Mouse (Mus musculus) myocyte (in vitro differentiated cells): ENCODE results near the gene Dnah3.

Source experiments
- CEBPB ChIP-seq: IDR thresholded peaks from 2 replicates; pipeline ENCODE4 v1.6.1; 2011; ENCODE audit warnings: mild to moderate bottlenecking, moderate library complexity; ENCODE audit not compliant: poor library complexity, insufficient read depth, severe bottlenecking
- E2F4 ChIP-seq: IDR thresholded peaks from one replicate; pipeline ENCODE4 v1.6.1; 2011; ENCODE audit warnings: mild to moderate bottlenecking, control low read depth, moderate library complexity; ENCODE audit not compliant: insufficient read depth
- MAX ChIP-seq: IDR thresholded peaks from one replicate; pipeline ENCODE4 v1.6.1; 2011; ENCODE audit warnings: low read depth, mild to moderate bottlenecking, control low read depth
- MYOD1 ChIP-seq, 3 experiments: IDR thresholded peaks; one replicate each; pipeline ENCODE4 v1.6.1; 2011; ENCODE audit warnings: control low read depth in 2 of 3, low read depth in 2 of 3, mild to moderate bottlenecking in 2 of 3, moderate library complexity in 1 of 3; ENCODE audit not compliant: insufficient read length in 2 of 3, control insufficient read depth in 1 of 3
- MYOG ChIP-seq, 3 experiments: IDR thresholded peaks; one replicate each; pipeline ENCODE4 v1.6.1; 2011; ENCODE audit warnings: control low read depth in 2 of 3, low read depth in 2 of 3, mild to moderate bottlenecking in 2 of 3; ENCODE audit not compliant: insufficient read length in 2 of 3, control insufficient read depth in 1 of 3, insufficient read depth in 1 of 3
- POLR2A ChIP-seq: IDR thresholded peaks from one replicate; pipeline ENCODE4 v1.6.1; 2011; ENCODE audit warnings: low read depth, mild to moderate bottlenecking, control low read depth, moderate library complexity; ENCODE audit not compliant: insufficient read length
- POLR2AphosphoS2 ChIP-seq: IDR thresholded peaks from one replicate; pipeline ENCODE4 v1.6.1; 2011; ENCODE audit warnings: low read depth, control low read depth; ENCODE audit not compliant: insufficient read length
- REST ChIP-seq: IDR thresholded peaks from one replicate; pipeline ENCODE4 v1.6.1; 2011; ENCODE audit warnings: mild to moderate bottlenecking, control low read depth, moderate library complexity; ENCODE audit not compliant: insufficient read depth, insufficient read length
- SRF ChIP-seq: IDR thresholded peaks from one replicate; pipeline ENCODE4 v1.6.1; 2011; ENCODE audit warnings: low read depth; ENCODE audit not compliant: control insufficient read depth, insufficient read length
- TCF12 ChIP-seq: IDR thresholded peaks from one replicate; pipeline ENCODE4 v1.6.1; 2011; ENCODE audit warnings: mild to moderate bottlenecking, control low read depth; ENCODE audit not compliant: poor library complexity, insufficient read depth, severe bottlenecking
- TCF3 ChIP-seq: IDR thresholded peaks from one replicate; pipeline ENCODE4 v1.6.1; 2011; ENCODE audit warnings: low read depth, control low read depth; ENCODE audit not compliant: insufficient read length
- USF1 ChIP-seq: IDR thresholded peaks from one replicate; pipeline ENCODE4 v1.6.1; 2011; ENCODE audit warnings: low read depth, mild to moderate bottlenecking, control low read depth, moderate library complexity

DNA sequence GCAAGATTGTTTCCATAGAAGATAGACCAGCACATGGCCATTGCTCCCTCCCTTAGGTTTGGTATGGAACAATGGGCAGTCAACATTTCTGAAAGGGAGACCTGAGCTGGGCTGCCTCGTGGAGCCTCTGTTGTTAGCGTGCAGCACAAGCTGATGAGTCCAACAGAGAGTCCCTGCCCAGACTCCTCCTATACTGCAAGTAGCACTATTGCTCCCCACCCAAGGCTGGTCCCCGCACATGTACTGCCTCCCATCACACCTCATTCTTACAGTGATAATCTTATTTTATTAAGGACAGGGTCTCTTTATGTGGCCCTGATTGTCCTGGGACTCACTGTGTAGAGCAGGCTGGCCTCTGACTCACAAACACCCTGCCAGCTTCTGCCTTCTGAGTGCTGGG lies 27.0 kb downstream of the Dnah3 start:
- TF ChIP-seq MAX: no peak
- no peak for TF ChIP-seq TCF3
- no peak for TF ChIP-seq POLR2A
- TF ChIP-seq POLR2AphosphoS2: no peak
- no peak for TF ChIP-seq E2F4
- no peak for TF ChIP-seq USF1
- TF ChIP-seq MYOD1 (IDR thresholded peaks at IDR 0.05; ENCODE audit: control insufficient read depth in 1 of 3, insufficient read length in 2 of 3, low read depth in 2 of 3): no peak
- TF ChIP-seq MYOG (IDR thresholded peaks at IDR 0.05; ENCODE audit: control insufficient read depth in 1 of 3, insufficient read depth in 1 of 3, insufficient read length in 2 of 3, low read depth in 2 of 3): no peak
- TF ChIP-seq TCF12: no peak
- no peak for TF ChIP-seq REST
- TF ChIP-seq SRF: no peak
- TF ChIP-seq CEBPB: no peak
